16 mouse cellular contexts compared by ENCODE assay signal in genomic region chr16:6169346-6169745, GRCm38 (mm10).
"Had no signal": no experiment of that assay in that cellular context is flagged by ENCODE, and none has a peak within 500 bp of the region (broad histone marks: within the 10 kb centered on the region; RNA-seq: fewer than 3 reads in every experiment).

No protein-coding gene starts in this region.

- H3K4me2 ChIP-seq: neural tube, embryonic 13.5 days; neural tube, embryonic 15.5 days; stomach, embryonic 15.5 days had no signal

- H3K4me3 ChIP-seq: neural tube, embryonic 13.5 days; neural tube, embryonic 15.5 days; stomach, embryonic 15.5 days had no signal

- H3K27ac ChIP-seq: neural tube, embryonic 13.5 days; neural tube, embryonic 15.5 days; stomach, embryonic 15.5 days; stomach, postnatal 0 days had no signal

- H3K27me3 ChIP-seq: neural tube, embryonic 13.5 days; neural tube, embryonic 15.5 days; stomach, embryonic 15.5 days had no signal

- H3K9me3 ChIP-seq: neural tube, embryonic 13.5 days; neural tube, embryonic 15.5 days; stomach, embryonic 15.5 days had no signal

- DNase-seq: retina, postnatal 1 day; right cerebral cortex, adult 18-20 months; right cerebral cortex, postnatal 14 days; right cerebral cortex, postnatal 25 days; right cerebral cortex, postnatal 4 days; spleen, adult 18-20 months; thymus, adult 18-20 months; thymus, adult 2 months; thymus, postnatal 14 days; thymus, postnatal 25 days; thymus, postnatal 36 days; thymus, postnatal 4 days had no signal

- H3K36me3 ChIP-seq: neural tube, embryonic 13.5 days; neural tube, embryonic 15.5 days; stomach, embryonic 15.5 days had no signal

- H3K4me1 ChIP-seq: neural tube, embryonic 13.5 days; neural tube, embryonic 15.5 days; stomach, embryonic 15.5 days had no signal

- H3K9ac ChIP-seq: neural tube, embryonic 13.5 days; neural tube, embryonic 15.5 days; stomach, embryonic 15.5 days had no signal
